Mouse (Mus musculus) MEL (cell line): ENCODE measurements around the gene Atoh8. TPM values are rescaled to one million over a fixed set of nuclear protein-coding genes. Genes with fewer than 3 reads are reported as not detected.

Source experiments
- DNase-seq: peaks from one replicate; pipeline ENCODE4 v3.0.0; 2011; ENCODE audit warnings: low read depth, low spot score
- H3K27ac ChIP-seq: 2 replicates; pipeline ENCODE4 v1.5.1; 2012; ENCODE audit warnings: low read depth, mild to moderate bottlenecking, control low read depth, low read length, moderate library complexity; ENCODE audit not compliant: control insufficient read depth
- H3K27me3 ChIP-seq, 2 experiments: fragments of 150-350 bp in 1 of 2; sonication (generic) in 1 of 2; 2 replicates each; pipeline ENCODE4 v1.6.1; 2012; ENCODE audit warnings: low read length in 2 of 2, mild to moderate bottlenecking in 2 of 2, improper control_type of control experiment in 1 of 2, moderate library complexity in 1 of 2; ENCODE audit not compliant: insufficient read depth in 2 of 2, control insufficient read depth in 1 of 2
- H3K36me3 ChIP-seq, 2 experiments: 2 replicates each; pipeline ENCODE4 v1.6.1; 2012 to 2014; ENCODE audit warnings: low read length in 2 of 2, improper control_type of control experiment in 1 of 2, inconsistent platforms in 1 of 2, mild to moderate bottlenecking in 1 of 2; ENCODE audit not compliant: insufficient read depth in 2 of 2, control insufficient read depth in 1 of 2
- H3K4me1 ChIP-seq, 2 experiments: fragments of 150-350 bp in 1 of 2; sonication (generic) in 1 of 2; 2 replicates each; pipeline ENCODE4 v1.6.1; 2012; ENCODE audit warnings: low read length in 2 of 2, improper control_type of control experiment in 1 of 2, mild to moderate bottlenecking in 1 of 2; ENCODE audit not compliant: insufficient read depth in 2 of 2, control insufficient read depth in 1 of 2
- H3K4me3 ChIP-seq, 2 experiments: fragments of 150-350 bp in 1 of 2; sonication (generic) in 1 of 2; 2 replicates each; pipeline ENCODE4 v1.5.1; 2012; ENCODE audit warnings: low read depth in 2 of 2, low read length in 2 of 2, mild to moderate bottlenecking in 2 of 2, moderate library complexity in 2 of 2, control low read depth in 1 of 2, improper control_type of control experiment in 1 of 2; ENCODE audit not compliant: control insufficient read depth in 1 of 2, insufficient read depth in 1 of 2
- H3K79me2 ChIP-seq: 2 replicates; pipeline ENCODE4 v1.6.1; 2012; ENCODE audit warnings: mild to moderate bottlenecking, low read length, moderate library complexity; ENCODE audit not compliant: control insufficient read depth, poor library complexity, insufficient read depth
- H3K9ac ChIP-seq: 2 replicates; pipeline ENCODE4 v1.6.1; 2012; ENCODE audit warnings: low read depth, mild to moderate bottlenecking, control low read depth, low read length, moderate library complexity; ENCODE audit not compliant: control insufficient read depth, poor library complexity, severe bottlenecking
- H3K9me3 ChIP-seq: fragments of 150-350 bp; sonication (generic); replicated peaks from 2 replicates; pipeline ENCODE4 v1.6.1; 2012; ENCODE audit warnings: mild to moderate bottlenecking, low read length, improper control_type of control experiment, moderate library complexity; ENCODE audit not compliant: insufficient read depth
- BHLHE40 ChIP-seq: IDR thresholded peaks from 2 replicates; pipeline ENCODE4 v1.6.1; 2012; ENCODE audit warnings: low read depth, mild to moderate bottlenecking, inconsistent platforms, low read length, improper control_type of control experiment, borderline replicate concordance
- CHD2 ChIP-seq: IDR thresholded peaks from 2 replicates; pipeline ENCODE4 v1.6.1; 2011; ENCODE audit warnings: low read length, improper control_type of control experiment
- CTCF ChIP-seq, 3 experiments: IDR thresholded peaks in 2 of 3; conservative IDR thresholded peaks in 1 of 3; 2 replicates each; pipeline ENCODE4 v1.5.1; 2011 to 2012; ENCODE audit warnings: low read length in 3 of 3, low read depth in 2 of 3, mild to moderate bottlenecking in 2 of 3, improper control_type of control experiment in 1 of 3, inconsistent platforms in 1 of 3, mixed read lengths in 1 of 3, moderate library complexity in 1 of 3; ENCODE audit not compliant: control insufficient read depth in 1 of 3, insufficient read depth in 1 of 3, poor library complexity in 1 of 3, severe bottlenecking in 1 of 3
- ELF1 ChIP-seq: IDR thresholded peaks from 2 replicates; pipeline ENCODE4 v1.6.1; 2014; ENCODE audit warnings: low read depth, mild to moderate bottlenecking, inconsistent platforms, low read length, improper control_type of control experiment, moderate library complexity
- EP300 ChIP-seq, 2 experiments: IDR thresholded peaks; 2 replicates each; pipeline ENCODE4 v1.6.1; 2011; ENCODE audit warnings: improper control_type of control experiment in 2 of 2, low read length in 2 of 2, low read depth in 1 of 2, mild to moderate bottlenecking in 1 of 2
- GATA1 ChIP-seq: IDR thresholded peaks from 2 replicates; pipeline ENCODE4 v1.6.1; 2011; ENCODE audit warnings: low read depth, low read length, improper control_type of control experiment
- JUND ChIP-seq: IDR thresholded peaks from 2 replicates; pipeline ENCODE4 v1.6.1; 2011; ENCODE audit warnings: low read depth, mild to moderate bottlenecking, improper control_type of control experiment, low read length
- KAT2A ChIP-seq: conservative IDR thresholded peaks from 2 replicates; pipeline ENCODE4 v1.6.1; 2012; ENCODE audit warnings: low read depth, low read length, improper control_type of control experiment, inconsistent platforms
- MAFK ChIP-seq: IDR thresholded peaks from 2 replicates; pipeline ENCODE4 v1.6.1; 2011; ENCODE audit warnings: low read depth, mild to moderate bottlenecking, low read length, improper control_type of control experiment, borderline replicate concordance
- MAZ ChIP-seq: IDR thresholded peaks from 2 replicates; pipeline ENCODE4 v1.6.1; 2012; ENCODE audit warnings: low read depth, mild to moderate bottlenecking, inconsistent platforms, low read length, improper control_type of control experiment
- NRF1 ChIP-seq: IDR thresholded peaks from 2 replicates; pipeline ENCODE4 v1.6.1; 2014; ENCODE audit warnings: low read depth, mild to moderate bottlenecking, inconsistent platforms, low read length, improper control_type of control experiment, moderate library complexity; ENCODE audit not compliant: poor library complexity, insufficient read depth, severe bottlenecking
- POLR2A ChIP-seq, 2 experiments: IDR thresholded peaks; 2 replicates each; pipeline ENCODE4 v1.6.1; 2011 to 2012; ENCODE audit warnings: low read length in 2 of 2, mild to moderate bottlenecking in 2 of 2, control low read depth in 1 of 2, improper control_type of control experiment in 1 of 2, low read depth in 1 of 2, moderate library complexity in 1 of 2; ENCODE audit not compliant: control insufficient read depth in 1 of 2, insufficient read depth in 1 of 2, poor library complexity in 1 of 2
- RAD21 ChIP-seq: IDR thresholded peaks from 2 replicates; pipeline ENCODE4 v1.6.1; 2011; ENCODE audit warnings: mild to moderate bottlenecking, low read depth, low read length, improper control_type of control experiment
- SIN3A ChIP-seq: IDR thresholded peaks from 2 replicates; pipeline ENCODE4 v1.6.1; 2012; ENCODE audit warnings: low read length, improper control_type of control experiment, inconsistent platforms
- TAL1 ChIP-seq: IDR thresholded peaks from 2 replicates; pipeline ENCODE4 v1.6.1; 2012; ENCODE audit warnings: mild to moderate bottlenecking, inconsistent platforms, low read length, moderate library complexity, mixed read lengths
- TBP ChIP-seq: IDR thresholded peaks from 2 replicates; pipeline ENCODE4 v1.8.0; 2011; ENCODE audit warnings: low read depth, low read length, improper control_type of control experiment
- UBTF ChIP-seq: IDR thresholded peaks from 2 replicates; pipeline ENCODE4 v1.6.1; 2012; ENCODE audit warnings: low read depth, mild to moderate bottlenecking, inconsistent platforms, low read length, improper control_type of control experiment, moderate library complexity, borderline replicate concordance; ENCODE audit not compliant: insufficient read depth
- ZKSCAN1 ChIP-seq: IDR thresholded peaks from 2 replicates; pipeline ENCODE4 v1.6.1; 2012; ENCODE audit warnings: low read depth, mild to moderate bottlenecking, inconsistent platforms, low read length, improper control_type of control experiment, moderate library complexity
- polyA plus RNA-seq, 2 experiments: library from polyadenylated mRNA; stranded (reverse) in 1 of 2; unstranded in 1 of 2; fragments of >175 nt in 1 of 2; fragments of >200 nt in 1 of 2; gene quantifications; 2 replicates each; pipeline versions ENCODE4 v1.2.1 to v1.2.4; 2012; ENCODE audit warnings: low replicate concordance in 2 of 2, low read depth in 1 of 2; ENCODE audit not compliant: insufficient read length in 2 of 2, insufficient read depth in 1 of 2, missing spikeins in 1 of 2
- total RNA-seq: library from RNA; depleted of rRNA; stranded (reverse); fragments of 300-350 nt; gene quantifications from 2 replicates; pipeline ENCODE4 v1.2.3, GENCODE M21; 2012

The Atoh8 gene
- total and polyA plus RNA-seq, 3 experiments = not detected

- H3K36me3 ChIP-seq = no peaks in the 10 kb centered on the region
Measured at GRCm38 (mm10) chr6:72255294-72255693, 19.9 kb upstream of the Atoh8 start.

GRCm38 (mm10) chr6:72254588-72255075, 19.3 kb upstream of the Atoh8 start:
- H3K9ac ChIP-seq = no peak overlapping the region
- H3K36me3 ChIP-seq = no peaks in the 10 kb centered on the region
- no peaks in the 10 kb centered on the region for H3K79me2 ChIP-seq
- no peak overlapping the region for H3K27ac ChIP-seq
- H3K4me3 ChIP-seq = no peak overlapping the region
- peaks cover 2 to 8% of the 10 kb centered on the region in 2 experiments for H3K27me3 ChIP-seq
- H3K4me1 ChIP-seq = no peaks in the 10 kb centered on the region
- no peaks in the 10 kb centered on the region for H3K9me3 ChIP-seq
- TF ChIP-seq RAD21 (no peak), MAFK (no peak)
- DNase-seq = no peak

More at GRCm38 (mm10) chr6:72255294-72255693, 19.9 kb upstream of the Atoh8 start:
- Histone ChIP-seq H3K79me2 (no peaks in the 10 kb centered on the region), H3K4me3 (no peak overlapping the region), H3K9ac (no peak overlapping the region), H3K27me3 (peaks cover 4 to 8% of the 10 kb centered on the region in 2 experiments), H3K27ac (no peak overlapping the region)
- no peak for TF ChIP-seq JUND
- no peak for TF ChIP-seq TAL1
- TF ChIP-seq EP300 (IDR thresholded peaks at IDR 0.05; ENCODE audit: low read depth in 1 of 2, low read length in 2 of 2) = no peak
- TF ChIP-seq TBP = no peak
- TF ChIP-seq MAZ = no peak
- no peak for TF ChIP-seq UBTF
- no peak for TF ChIP-seq KAT2A
- no peak for TF ChIP-seq ELF1
- no peak for TF ChIP-seq ZKSCAN1
- TF ChIP-seq CHD2 = no peak
- no peak for TF ChIP-seq POLR2A (IDR thresholded peaks at IDR 0.05; ENCODE audit: control insufficient read depth in 1 of 2, insufficient read depth in 1 of 2, low read depth in 1 of 2, low read length in 2 of 2, poor library complexity in 1 of 2)
- TF ChIP-seq CTCF (IDR thresholded peaks at IDR 0.05 in 2 of 3, conservative IDR thresholded peaks at IDR 0.05 in 1 of 3; ENCODE audit: control insufficient read depth in 1 of 3, insufficient read depth in 1 of 3, low read depth in 2 of 3, low read length in 3 of 3, poor library complexity in 1 of 3, severe bottlenecking in 1 of 3) = no peak
- no peak for TF ChIP-seq NRF1
- TF ChIP-seq RAD21 = no peak
- no peak for TF ChIP-seq GATA1
- no peak for TF ChIP-seq BHLHE40
- TF ChIP-seq SIN3A = no peak
- TF ChIP-seq, all 39 proteins: peak for 0
- Histone ChIP-seq H3K9me3 (no peaks in the 10 kb centered on the region), H3K4me1 (no peaks in the 10 kb centered on the region)
- DNase-seq = no peak
